Mouse (Mus musculus): ENCODE measurements at regions not wholly inside any gene's neighbourhood (a gene's known extent, or its start where the extent isn't known, plus 50 kb on each side); places are given as distances from the start of the nearest gene placed in this dataset.

DNA sequence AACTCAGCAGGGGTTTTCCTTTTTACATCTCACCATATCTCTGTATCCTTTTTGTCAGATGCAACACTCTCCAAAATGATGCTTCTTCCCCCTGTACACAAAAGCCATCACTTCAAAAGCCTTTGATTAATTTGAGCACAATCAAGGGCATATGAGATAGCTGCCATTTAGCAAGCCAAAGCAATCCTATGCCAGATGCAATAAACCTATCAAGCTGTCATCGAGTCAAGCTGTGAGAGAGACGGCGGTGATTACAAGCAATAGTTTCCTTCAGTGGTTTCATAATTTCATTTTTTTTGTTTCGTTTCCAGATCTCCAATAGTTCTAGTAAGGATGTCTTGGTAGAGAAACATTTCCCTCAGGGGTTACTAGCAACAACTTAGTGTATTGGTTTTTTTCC lies 314.4 kb upstream of the Tenm3 start:
- TF ChIP-seq POLR2A (IDR thresholded peaks at IDR 0.05; ENCODE audit: control insufficient read depth, low read depth, low read length) (no peak), CTCF (IDR thresholded peaks at IDR 0.05; ENCODE audit: control insufficient read depth, insufficient read depth, insufficient replicate concordance, low read depth, low read length) (no peak)
